26 mouse cellular contexts compared by ENCODE assay signal in the genomic region with DNA sequence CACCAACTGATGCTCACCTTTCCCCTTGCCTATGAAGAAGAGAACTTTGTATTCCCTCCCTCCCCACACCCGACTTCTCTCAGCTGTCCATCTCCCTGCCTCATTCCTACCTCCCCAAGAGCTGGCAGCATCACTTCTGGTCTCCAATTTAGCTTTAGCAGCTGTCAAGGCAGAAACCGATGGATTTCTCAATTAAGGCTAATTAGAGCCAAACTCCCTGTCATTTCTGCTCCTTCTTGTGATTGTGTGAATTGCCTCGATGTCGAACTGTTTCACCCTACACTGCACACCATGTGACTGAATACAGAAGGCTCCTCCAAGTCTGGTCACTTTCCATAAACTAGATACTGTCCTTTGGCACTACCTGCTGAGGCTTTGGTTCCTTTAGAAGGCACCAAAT. TPM values are rescaled to one million over a fixed set of nuclear protein-coding genes. Genes with fewer than 3 reads are reported as not detected.
DNase-seq lines count a peak whose midpoint lies in the region; ATAC-seq lines count a peak whose summit lies in the region.
"Had no signal": no experiment of that assay in that cellular context is flagged by ENCODE, and none has a peak within 500 bp of the region (broad histone marks: within the 10 kb centered on the region; RNA-seq: fewer than 3 reads in every experiment).

No protein-coding gene starts in this region.

- 18% methylated on average over 4 of the region's 4 CpGs for WGBS in forebrain, embryonic 14.5 days
- 77% methylated on average over 4 of the region's 4 CpGs for WGBS in forebrain, embryonic 10.5 days

- H3K9me3 ChIP-seq in forebrain, embryonic 14.5 days (replicated peaks; ENCODE audit: control insufficient read depth, low read length), result no peaks in the 10 kb centered on the region
- H3K9me3 ChIP-seq in forebrain, embryonic 10.5 days, result no peaks in the 10 kb centered on the region
- H3K9me3 ChIP-seq: heart, embryonic 10.5 days; hindbrain, embryonic 10.5 days; hindbrain, embryonic 13.5 days; intestine, embryonic 15.5 days had no signal

- no peak overlapping the region for H3K4me3 ChIP-seq in forebrain, embryonic 14.5 days (ENCODE audit: low read depth, low read length)
- no peak overlapping the region for H3K4me3 ChIP-seq in forebrain, embryonic 10.5 days
- H3K4me3 ChIP-seq: heart, adult 2 months; heart, embryonic 10.5 days; hindbrain, embryonic 10.5 days; hindbrain, embryonic 13.5 days; intestine, embryonic 15.5 days had no signal

- no peaks in the 10 kb centered on the region for H3K27me3 ChIP-seq in forebrain, embryonic 14.5 days (replicated peaks; ENCODE audit: control insufficient read depth, insufficient read depth, low read length)
- H3K27me3 ChIP-seq in forebrain, embryonic 10.5 days (ENCODE audit: poor library complexity, severe bottlenecking), result no peaks in the 10 kb centered on the region
- H3K27me3 ChIP-seq: hindbrain, embryonic 13.5 days; intestine, embryonic 15.5 days had no signal

- H3K4me2 ChIP-seq in forebrain, embryonic 14.5 days (ENCODE audit: low read length), result no peak overlapping the region
- H3K4me2 ChIP-seq: hindbrain, embryonic 13.5 days; intestine, embryonic 15.5 days had no signal

- H3K36me3 ChIP-seq in forebrain, embryonic 14.5 days (ENCODE audit: control insufficient read depth, insufficient read depth, low read length), result no peaks in the 10 kb centered on the region
- no peaks in the 10 kb centered on the region for H3K36me3 ChIP-seq in forebrain, embryonic 10.5 days (replicated peaks)
- H3K36me3 ChIP-seq: heart, embryonic 10.5 days; hindbrain, embryonic 10.5 days; hindbrain, embryonic 13.5 days; intestine, embryonic 15.5 days had no signal

- peak; percentile 71 for ATAC-seq in forebrain, embryonic 14.5 days
- ATAC-seq: CD4-positive, CD25-positive, alpha-beta regulatory T cell, adult 4 months; hindbrain, embryonic 16.5 days; intestine, embryonic 15.5 days had no signal

- peak; percentile 64 for DNase-seq in forebrain, embryonic 14.5 days (ENCODE audit: low spot score)
- no peak for DNase-seq in forebrain, embryonic 10.5 days (ENCODE audit: extremely low spot score, low spot score)
- peak; percentile 5 for DNase-seq in layer of hippocampus, adult 9-11 months
- no peak for DNase-seq in layer of hippocampus, postnatal 10 days (ENCODE audit: low spot score in 2 of 2)
- peak; percentile 5 for DNase-seq in retina, embryonic 14.5 days (ENCODE audit: low spot score)
- no peak for DNase-seq in heart, postnatal 25 days (ENCODE audit: low spot score)
- DNase-seq: adrenal gland, adult 2 months; adrenal gland, postnatal 14 days; cerebellum, adult 11-12 months; cerebellum, adult 8-10 months; cerebellum, postnatal 14 days; gastrocnemius, postnatal 25 days; heart, adult 2 months; heart, postnatal 36 days; kidney, adult 18-20 months had no signal

- no peak overlapping the region for H3K27ac ChIP-seq in forebrain, embryonic 14.5 days (ENCODE audit: low read depth, low read length)
- H3K27ac ChIP-seq in forebrain, embryonic 10.5 days, result no peak overlapping the region
- H3K27ac ChIP-seq: heart, adult 2 months; heart, embryonic 10.5 days; hindbrain, embryonic 10.5 days; hindbrain, embryonic 13.5 days; intestine, embryonic 15.5 days had no signal

- intact Hi-C loops in heart, postnatal 25 days (cut with DNase I), result no loop called here

- H3K9ac ChIP-seq in forebrain, embryonic 14.5 days (ENCODE audit: low read length), result no peak overlapping the region
- H3K9ac ChIP-seq: hindbrain, embryonic 13.5 days; intestine, embryonic 15.5 days had no signal

- peaks cover 4% of the 10 kb centered on the region; the same call in 1 of the 2 replicates for H3K4me1 ChIP-seq in forebrain, embryonic 14.5 days (ENCODE audit: control insufficient read depth, insufficient read depth, low read length)
- no peaks in the 10 kb centered on the region for H3K4me1 ChIP-seq in forebrain, embryonic 10.5 days
- H3K4me1 ChIP-seq: heart, embryonic 10.5 days; hindbrain, embryonic 10.5 days; hindbrain, embryonic 13.5 days; intestine, embryonic 15.5 days had no signal

RNA-seq across cellular contexts. Expression of a gene that starts 20.6 kb away (rescaled TPM):
- 0.44 and 0.49 TPM in 2 replicates for polyA plus RNA-seq in forebrain, embryonic 14.5 days (2014; fragmentation: Nextera tagmentation; extraction: Ambion mirVana)
- polyA plus RNA-seq in forebrain, embryonic 10.5 days (2016; fragmentation: Nextera tagmentation; extraction: Ambion mirVana), result not detected in 2 replicates
- 1 to 10 TPM; 2.0 TPM for total RNA-seq in layer of hippocampus, postnatal 10 days (2021)
- total RNA-seq in heart, postnatal 25 days (2021), result not detected
- total RNA-seq: adrenal gland, adult 2 months; adrenal gland, postnatal 14 days; adrenal gland, postnatal 4 days; gastrocnemius, adult 8-10 months; gastrocnemius, postnatal 25 days; heart, adult 2 months; heart, postnatal 36 days; MEL had no signal
- polyA plus RNA-seq: adrenal gland, adult 2 months; C2C12; CD4-positive, CD25-positive, alpha-beta regulatory T cell, adult 4 months; embryonic facial prominence, embryonic 11.5 days; heart, embryonic 10.5 days; hindbrain, embryonic 10.5 days; intestine, embryonic 15.5 days had no signal

Comparison
In these comparisons a context has a peak if more than half of its experiments do, and no peak if none do; other contexts are left out.
1. DNase-seq: peak in forebrain, embryonic 14.5 days (single experiment), layer of hippocampus, adult 9-11 months (single experiment) and retina, embryonic 14.5 days (single experiment); none in forebrain, embryonic 10.5 days (single experiment), layer of hippocampus, postnatal 10 days (0 of 2) and heart, postnatal 25 days (single experiment).